Mouse (Mus musculus) right cerebral cortex, adult 18-20 months (tissue): ENCODE measurements around the gene Ephb4.
A peak's percentile ranks its signal among the peaks of the same experiment; 100 is the strongest.

Experiments
- DNase-seq: peaks from one replicate; pipeline ENCODE4 v3.0.0; 2022; ENCODE audit warnings: mixed read lengths

Ephb4 gene

DNA sequence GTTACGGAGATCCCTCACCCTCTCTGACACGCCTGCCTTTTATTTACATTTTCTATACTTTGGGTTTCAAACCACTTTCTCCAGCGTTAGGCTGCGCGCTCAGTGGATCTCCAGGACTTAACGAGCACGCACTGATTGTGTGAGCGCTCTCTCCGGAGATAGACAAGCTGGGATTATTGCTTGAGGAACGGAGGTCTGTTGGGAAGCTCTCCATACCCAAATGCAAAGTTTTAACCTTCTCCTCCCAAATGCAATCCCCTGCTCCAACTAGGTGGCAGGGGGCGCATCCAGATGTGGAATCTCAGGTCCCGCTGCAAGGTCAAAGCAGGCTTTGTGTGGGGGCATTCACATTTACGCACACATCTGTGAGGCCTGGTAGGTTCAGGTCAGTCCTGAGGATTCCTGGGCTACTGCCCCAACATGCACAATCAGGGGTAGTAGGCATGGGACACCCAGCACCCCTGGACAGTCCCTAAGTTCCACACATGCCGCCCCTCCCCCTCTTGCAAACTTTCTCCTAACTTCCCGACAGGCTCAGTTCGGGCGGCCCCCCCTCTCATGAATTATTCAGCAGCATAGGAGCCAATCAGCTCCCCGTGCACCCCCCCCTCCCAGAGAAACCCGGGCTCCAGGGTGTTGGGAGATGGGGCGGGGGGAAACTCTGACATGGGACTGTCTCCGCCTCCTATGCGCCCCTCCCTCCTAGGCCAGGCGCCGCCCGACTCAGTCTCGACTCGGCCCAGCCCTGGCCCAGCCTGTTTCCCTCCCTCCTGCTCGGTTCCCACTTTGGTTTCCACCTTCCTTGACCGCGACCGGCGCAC, at the start of gene Ephb4:
Gene Ephb4, plus strand, starts transcription at position 726 of the 821 bp plus-strand sequence.
- DNase-seq = peak; percentile 55

DNA sequence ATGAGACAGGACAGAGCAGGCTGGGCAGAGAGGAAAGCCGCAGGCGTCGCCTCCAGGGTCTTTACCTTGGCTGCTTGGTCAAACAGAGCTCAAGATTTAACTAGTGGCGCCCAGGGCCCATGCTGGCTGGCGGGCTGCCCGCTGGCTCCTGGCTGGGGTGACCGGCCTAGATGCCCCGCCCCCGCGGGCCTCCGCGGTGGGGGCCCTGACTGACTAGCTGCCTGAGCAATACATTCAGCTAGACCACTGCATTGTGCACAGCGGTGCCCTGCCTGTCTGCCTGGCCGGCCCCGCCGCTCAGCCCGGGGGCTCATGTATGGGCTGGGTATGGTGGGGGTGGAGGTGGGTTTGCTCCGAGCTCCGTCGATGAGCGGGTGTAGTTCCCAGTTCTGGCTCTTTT, 48.7 kb upstream of the Ephb4 start:
- DNase-seq = no peak

DNA sequence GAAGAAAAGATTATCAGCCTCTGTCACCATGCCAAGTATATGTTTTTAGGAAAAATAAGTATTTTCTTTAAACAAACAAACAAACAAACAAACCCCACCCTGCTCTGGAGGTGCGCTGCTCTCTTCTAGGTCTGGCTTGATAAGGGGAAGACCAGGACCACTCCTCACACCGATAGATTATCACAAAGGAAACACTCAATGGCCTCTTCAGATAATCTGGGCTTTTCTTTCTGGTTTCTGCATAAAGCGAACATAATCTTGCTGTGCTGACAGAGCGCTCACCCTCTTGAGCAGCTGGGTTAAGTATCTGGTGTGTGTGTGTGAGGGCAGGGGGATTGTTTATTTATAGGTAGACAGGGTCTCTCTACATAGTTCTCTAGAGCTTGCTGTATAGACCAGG, 46.3 kb upstream of the Ephb4 start:
- DNase-seq = no peak

DNA sequence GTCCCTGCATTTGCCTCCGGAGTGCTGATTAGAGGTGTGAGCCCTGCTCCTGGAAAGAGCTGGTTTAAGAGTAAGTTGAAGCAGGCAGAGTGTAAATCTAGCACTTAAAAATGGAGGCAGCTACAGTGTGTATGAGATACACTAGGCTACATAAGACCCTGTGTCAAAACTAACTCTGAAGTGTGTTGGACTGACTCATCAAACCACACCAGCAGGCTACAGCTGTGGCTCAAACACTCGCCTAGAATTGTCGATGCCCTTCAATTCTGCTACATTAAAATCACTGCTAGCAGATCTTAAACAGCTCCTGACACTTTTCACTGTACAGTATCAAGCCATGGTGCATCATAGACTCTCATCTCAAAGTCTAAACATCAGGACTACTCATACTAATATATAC, 45.7 kb upstream of the Ephb4 start:
- no peak for DNase-seq

GRCm38 (mm10) chr5:137304816-137305215, 45.1 kb upstream of the Ephb4 start:
- no peak for DNase-seq

DNA sequence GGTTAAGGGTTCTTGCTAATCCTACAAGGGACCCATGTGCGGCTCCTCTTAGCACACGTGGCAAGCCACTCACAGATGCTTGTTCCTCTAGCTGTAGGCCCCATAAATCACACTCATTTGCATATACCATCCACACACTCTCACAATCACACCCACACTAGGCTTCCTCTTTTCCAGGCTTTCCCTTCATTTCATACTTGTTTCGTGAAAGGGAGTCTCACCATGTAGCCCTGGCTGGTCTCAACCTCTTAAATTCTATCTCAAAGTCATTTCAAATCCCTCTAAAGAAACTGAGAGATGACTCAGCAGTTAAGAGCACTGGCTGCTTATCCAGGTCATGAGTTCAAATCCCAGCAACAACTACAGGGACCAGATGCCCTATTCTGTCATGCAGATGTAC, 44.1 kb upstream of the Ephb4 start:
- no peak for DNase-seq

GRCm38 (mm10) chr5:137306439-137307005, 43.4 kb upstream of the Ephb4 start:
- no peak for DNase-seq

- DNase-seq = peak; percentile 94
Measured at GRCm38 (mm10) chr5:137307071-137307912, 42.6 kb upstream of the Ephb4 start, which contains the start of gene Srrt. TSS of gene Srrt (minus strand) at chr5:137307674.

DNA sequence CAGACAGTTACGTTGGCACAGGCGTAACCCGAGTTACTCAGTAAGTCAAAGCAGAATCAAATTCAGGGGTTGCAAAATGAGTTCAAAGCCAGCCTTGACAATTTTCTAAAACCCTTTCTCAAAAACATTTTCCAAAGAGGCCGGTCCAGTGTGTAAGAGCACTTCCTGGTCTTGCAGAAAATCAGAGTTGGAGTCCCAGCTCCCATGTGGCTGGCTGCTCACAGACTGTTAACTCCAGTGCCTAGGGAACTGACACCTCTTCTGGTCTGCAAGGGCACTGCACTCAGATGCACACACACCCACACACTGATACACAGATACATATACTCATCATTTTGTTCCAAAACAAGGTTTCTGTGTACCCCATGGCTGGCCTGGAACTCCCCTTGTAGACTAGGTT, 41.6 kb upstream of the Ephb4 start:
- DNase-seq = no peak

- DNase-seq = no peak
Measured at GRCm38 (mm10) chr5:137313466-137314192, 36.3 kb upstream of the Ephb4 start.

DNA sequence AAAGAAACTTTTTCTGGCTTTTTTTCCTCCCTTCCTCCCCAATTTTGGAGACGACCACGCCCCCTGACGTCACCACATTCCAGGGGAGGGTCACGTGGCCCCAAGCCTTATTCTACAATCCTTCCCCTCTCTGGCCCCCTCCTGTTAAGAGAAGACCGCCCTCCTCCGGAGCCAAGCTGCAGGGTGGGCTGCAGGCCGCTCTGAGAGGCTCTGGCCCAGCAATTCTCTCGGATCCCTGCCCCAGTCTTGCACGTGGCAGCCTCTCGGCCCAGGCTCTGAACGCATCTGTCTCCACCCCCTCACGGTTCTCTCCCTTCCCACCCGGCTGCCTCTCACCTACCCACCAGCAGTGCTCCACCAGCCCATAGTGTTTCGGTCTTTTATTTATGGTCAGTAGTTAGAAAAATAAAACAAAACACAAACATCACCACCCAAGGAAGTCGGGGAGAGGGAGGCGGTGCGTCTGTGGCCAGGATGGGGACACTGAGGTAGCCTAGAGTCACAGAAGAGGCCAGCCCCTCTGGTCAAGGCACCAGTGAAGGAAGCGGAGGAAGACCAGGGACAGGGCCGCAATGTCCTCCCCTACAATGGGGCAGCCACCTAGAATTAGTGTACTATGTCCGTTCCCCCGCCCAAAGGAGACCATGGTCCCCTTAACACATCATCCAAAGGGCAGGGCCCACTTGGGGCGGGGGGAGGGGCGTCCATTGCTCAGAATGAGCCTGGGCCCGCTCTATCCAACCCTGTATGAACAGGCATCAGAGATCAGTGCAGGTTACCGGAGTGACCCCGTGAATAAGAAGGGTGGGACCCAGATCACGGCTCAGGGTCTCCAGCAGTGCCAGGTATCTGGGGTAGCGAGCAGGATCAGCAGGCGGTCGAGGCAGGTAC, 35.5 kb upstream of the Ephb4 start, which contains the start of gene Trip6:
Gene Trip6, minus strand, starts transcription at position 212 of the 891 bp plus-strand sequence.
- peak; percentile 40 for DNase-seq

DNA sequence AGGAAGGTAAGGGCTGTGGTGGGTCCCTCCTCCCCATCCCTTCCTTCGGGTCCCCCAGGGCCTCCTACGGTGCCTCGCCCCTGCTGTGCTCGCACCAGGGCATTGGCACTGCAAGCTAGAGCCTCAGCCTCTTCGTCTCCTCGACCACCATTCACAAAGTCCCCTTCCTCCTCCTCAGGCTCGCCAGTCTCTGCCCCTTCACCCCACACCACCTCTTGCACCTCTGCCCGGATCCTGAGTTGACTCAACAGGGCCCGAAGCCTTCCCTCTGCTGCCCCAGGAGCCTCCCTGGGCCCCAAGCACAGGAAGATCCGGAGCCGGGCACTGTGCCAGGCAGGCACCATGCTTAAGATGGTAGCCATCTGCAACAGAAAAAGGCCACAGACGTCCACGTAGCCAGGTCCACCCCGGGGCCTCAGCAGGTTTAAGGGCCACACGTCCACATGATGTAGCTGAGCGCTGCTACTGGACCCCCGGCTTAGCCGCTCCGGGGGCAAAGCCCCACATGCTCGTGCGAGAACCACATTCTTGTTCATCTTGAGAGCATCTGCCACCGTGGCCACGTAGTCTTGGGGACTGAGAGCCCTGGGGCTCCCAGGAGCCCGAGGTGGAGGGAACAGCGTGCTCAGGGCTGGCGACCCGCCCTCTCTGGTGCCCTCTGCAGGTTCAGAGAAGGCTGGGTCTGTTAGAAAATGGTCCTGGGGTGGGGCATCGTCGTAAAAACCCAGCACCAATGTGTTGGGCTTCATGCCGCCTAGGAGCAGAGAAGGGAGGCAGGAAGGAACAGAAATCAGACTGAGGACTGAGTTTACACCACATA, 34.6 kb upstream of the Ephb4 start:
- DNase-seq = no peak

GRCm38 (mm10) chr5:137317361-137317760, 32.5 kb upstream of the Ephb4 start:
- DNase-seq = no peak

DNA sequence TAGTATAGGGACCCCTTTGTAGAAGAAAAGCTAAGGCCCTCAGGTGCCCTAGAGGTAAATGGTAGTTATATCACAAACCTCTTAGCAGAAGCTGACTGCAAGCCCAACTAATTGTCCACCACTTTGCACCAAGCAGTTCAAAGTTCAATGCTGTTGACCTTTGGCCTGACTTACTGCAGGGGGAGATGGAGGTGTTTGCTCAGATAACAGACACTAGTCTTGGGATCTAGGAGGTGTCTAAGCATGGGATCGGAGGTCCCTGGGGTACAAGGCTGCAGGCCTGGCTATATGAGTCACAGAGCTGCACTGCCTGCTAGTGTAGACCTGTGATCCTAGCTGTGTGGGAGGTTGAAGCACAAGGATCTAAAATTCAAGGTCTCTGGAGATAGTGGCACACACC, 31.3 kb upstream of the Ephb4 start:
- no peak for DNase-seq

DNA sequence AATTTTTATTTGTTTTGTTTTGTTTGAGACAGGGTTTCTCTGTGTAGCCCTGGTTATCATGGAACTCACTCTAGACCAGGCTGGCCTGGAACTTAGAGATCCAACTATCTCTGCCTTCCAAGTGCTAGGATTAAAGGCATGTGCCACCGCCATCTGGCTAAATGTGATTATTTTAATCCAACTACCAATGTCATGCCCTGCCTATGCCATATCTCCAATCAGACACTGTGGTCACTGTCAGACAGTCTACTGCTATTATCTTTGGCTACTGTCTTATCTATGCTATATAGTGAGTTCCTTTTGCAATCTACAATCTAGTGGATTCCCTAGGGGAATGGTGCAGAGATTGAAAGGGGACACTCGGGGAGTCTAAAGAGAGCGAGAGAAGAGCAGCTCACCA, 28.9 kb upstream of the Ephb4 start:
- DNase-seq = no peak

DNA sequence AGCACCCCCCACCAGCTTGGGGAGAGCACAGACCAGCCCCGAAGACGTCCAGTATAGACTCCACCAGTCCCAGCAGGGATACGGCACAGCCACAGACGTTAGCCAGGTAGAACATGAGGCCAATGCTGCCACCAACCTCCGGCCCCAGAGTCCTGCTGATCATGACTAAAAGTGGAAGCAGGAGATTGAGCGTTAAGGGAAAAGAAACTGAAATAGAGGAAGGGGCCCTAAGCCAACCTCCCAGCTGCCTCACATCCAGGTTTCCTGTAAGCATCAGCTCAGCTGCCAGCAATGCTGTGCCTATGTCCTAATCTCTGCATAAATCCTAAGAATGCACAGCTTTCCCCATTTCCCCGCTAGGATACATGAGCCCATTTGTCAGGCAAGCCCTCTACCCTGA, 19.0 kb upstream of the Ephb4 start:
- DNase-seq = no peak

DNA sequence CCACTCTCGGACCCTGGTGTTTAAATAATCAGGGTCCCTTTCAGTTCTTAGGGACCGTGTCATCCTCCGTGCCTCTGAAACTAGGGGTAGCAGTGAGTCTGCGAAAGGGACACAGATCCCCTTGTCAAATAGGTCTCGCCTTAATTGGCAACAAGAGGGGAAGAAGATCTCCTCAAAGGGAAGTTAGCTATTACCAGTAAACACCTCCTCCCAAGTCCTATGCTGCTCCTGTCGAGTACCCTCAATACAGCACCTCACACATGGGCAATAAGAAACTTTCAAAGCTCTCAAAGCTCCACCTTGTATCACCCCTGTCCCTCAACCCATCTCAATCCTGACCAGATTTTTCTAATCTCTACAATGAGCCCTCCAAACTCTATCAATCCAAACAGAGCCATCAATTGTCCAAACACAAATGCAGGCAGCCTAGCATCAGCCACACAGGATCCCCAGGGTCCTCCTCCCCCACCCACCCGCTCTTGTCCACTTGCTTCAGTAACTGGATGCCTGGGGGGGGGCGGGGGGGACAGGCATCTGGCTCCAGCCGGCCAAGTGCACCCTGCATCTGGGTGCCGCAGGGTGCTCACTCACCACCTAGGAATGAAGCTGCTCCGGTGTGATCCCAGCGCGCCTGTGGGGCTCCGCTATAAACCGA, 16.9 kb upstream of the Ephb4 start:
- no peak for DNase-seq

DNA sequence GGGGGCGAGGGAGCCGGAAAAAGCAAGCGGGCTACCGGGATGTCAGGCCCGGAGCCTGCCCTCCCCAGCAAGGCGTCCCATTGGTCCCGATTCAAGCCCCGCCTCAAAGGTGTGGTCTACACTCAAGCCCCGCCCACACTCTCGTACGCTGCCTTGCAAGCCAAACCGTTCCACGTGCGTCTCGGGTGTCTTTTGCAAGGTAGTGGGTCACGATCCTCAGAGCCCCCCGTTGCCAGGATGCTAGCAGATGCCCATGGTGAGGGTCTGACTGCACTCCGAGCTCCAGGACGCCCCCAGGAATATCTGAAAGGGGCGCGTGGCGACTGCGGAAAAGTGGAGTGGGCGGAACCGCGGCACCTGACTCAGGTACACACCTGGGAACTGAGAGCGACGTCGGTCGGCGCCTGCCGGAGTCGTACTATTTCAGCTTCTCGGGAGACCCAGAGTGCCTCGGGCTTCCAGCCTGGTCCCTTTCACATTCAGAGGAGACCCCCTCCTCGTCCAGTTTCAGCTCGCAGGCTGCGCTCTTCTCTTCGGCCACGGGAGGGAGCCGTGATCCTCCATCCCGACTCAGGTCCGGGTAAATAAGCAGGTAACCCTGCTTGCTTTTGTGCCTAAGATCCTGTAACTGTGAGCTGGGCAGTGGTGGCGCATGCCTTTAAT, 16.3 kb upstream of the Ephb4 start, which contains the start of gene Slc12a9:
Gene Slc12a9, minus strand, starts transcription at position 86 of the 663 bp plus-strand sequence.
- DNase-seq = peak; percentile 93

DNA sequence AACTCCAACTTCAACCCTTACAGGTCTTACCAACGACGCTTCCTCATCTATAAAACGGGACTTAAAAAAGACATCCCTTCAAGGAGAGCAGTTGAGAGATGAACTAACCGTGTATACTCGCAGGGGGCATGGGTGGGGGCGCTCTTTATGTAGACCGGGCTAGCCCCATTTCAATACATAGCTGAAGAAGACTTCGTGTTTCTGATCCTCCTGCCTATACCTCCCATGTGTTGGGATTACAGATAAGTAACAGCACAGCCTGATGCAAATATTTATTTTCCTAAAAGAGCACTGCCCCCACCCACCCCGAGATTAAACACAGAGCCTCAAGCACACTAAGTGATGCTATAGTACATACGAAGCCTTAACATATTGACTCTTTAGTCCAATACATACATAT, 15.6 kb upstream of the Ephb4 start:
- DNase-seq = no peak

- DNase-seq = no peak
Measured at GRCm38 (mm10) chr5:137335066-137335465, 14.8 kb upstream of the Ephb4 start.
